Mouse (Mus musculus) ovary, postnatal 36 days (tissue): ENCODE measurements around the gene Ctsd.

Experiments
- DNase-seq: peaks from one replicate; pipeline ENCODE4 v3.0.0; 2022; ENCODE audit warnings: low spot score, mixed read lengths

Ctsd gene

DNA sequence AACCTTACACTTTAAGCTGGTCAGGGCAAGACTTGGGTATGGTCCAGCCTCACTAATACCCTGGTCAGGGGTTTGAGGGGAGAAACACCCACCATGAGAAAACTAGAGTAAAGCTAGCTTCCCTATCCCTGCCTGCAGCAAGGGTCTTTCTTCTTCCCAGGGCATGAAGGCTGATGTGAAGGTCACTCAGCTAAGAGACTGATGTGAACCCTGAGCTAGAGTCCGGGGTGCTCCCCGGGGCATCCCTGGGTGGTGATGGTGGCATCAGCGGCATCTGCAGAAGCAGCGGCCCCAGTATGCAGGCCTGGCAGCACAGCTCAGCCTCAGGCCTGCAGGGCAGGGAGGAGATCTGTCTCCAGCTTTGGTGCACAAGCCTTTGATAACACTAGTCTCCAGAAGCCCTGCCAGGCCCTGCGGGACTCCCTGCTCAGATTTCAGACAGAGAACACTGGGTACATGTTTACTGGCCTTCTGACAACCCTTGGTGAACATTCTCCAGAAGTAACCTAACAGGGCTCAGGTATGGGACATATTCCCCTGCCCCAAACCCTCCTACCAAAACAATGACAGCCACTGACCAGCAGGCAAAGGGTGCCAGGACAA lies 13.3 kb downstream of the Ctsd start:
- DNase-seq, result no peak

- DNase-seq, result no peak
Measured at GRCm38 (mm10) chr7:142373641-142374412, 14.0 kb downstream of the Ctsd start, which contains the start of gene Ifitm10. TSS of gene Ifitm10 (minus strand) at chr7:142373753.

- no peak for DNase-seq
Measured at GRCm38 (mm10) chr7:142373039-142373438, 14.8 kb downstream of the Ctsd start.

GRCm38 (mm10) chr7:142371768-142372661 lies 15.8 kb downstream of the Ctsd start:
- DNase-seq, result peak; percentile 41

- no peak for DNase-seq
Measured at GRCm38 (mm10) chr7:142371398-142371767, 16.5 kb downstream of the Ctsd start.

GRCm38 (mm10) chr7:142370937-142371336 lies 16.9 kb downstream of the Ctsd start:
- no peak for DNase-seq

DNA sequence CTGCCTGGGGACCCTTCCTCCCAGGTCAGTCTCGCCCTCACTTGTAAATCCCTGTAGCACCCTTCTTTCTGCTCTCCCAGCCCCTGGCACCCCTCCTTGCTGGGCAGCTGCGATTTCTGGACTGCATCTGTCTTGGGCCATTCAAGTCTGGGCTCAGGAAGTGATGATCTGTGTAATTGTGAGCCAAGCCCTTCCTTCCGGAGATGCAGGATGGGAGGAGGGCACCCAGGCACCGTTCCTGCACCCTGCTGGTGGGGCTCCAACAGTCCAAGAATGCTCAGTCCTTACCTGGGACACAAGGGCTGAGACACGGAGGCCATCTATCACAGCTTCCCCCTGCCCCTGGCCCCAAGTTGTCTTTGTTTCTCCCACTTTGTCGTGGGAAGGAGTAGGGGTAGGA lies 18.0 kb downstream of the Ctsd start:
- DNase-seq, result no peak

DNA sequence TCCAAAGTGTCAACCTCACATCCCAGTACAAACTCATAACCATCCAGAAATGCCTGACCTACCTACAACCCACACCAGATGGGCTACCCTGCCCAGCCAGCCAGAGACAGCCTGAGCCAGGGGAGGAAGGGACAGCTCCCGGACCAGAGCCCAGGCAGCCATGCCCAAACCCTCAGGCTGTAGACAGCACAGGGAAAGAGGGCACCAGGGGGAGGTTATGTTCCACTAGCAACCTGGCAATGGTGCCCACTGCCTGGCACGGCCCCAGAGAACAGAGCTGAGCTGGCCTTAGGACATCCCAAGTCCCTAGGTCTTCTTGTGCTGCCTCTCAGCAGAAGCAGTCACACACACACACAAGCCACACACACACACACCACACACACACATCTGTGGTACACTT lies 19.0 kb downstream of the Ctsd start:
- no peak for DNase-seq

GRCm38 (mm10) chr7:142363107-142363506 lies 24.7 kb downstream of the Ctsd start:
- no peak for DNase-seq

GRCm38 (mm10) chr7:142360743-142361142 lies 27.1 kb downstream of the Ctsd start:
- no peak for DNase-seq

GRCm38 (mm10) chr7:142359129-142359528 lies 28.7 kb downstream of the Ctsd start:
- no peak for DNase-seq

DNA sequence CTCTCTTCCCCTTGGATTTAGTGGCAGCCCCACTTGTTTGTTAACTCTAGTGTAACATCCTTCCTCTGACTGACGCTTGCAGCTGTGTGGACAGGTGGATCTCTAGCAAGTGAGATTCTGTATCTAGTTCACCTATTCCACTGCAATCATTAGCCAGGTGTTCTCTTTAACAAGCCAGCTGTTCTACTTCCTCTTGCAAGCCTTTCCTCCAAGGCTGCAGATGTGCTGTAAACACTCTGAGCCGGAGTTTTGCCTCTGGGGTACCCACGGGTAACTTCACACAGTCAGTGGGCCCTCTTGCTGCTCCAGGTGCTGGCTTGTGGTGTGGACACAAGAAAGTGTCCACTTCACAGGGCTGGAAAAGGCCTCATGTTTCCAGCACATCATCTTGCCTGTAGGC lies 30.3 kb downstream of the Ctsd start:
- DNase-seq, result no peak

DNA sequence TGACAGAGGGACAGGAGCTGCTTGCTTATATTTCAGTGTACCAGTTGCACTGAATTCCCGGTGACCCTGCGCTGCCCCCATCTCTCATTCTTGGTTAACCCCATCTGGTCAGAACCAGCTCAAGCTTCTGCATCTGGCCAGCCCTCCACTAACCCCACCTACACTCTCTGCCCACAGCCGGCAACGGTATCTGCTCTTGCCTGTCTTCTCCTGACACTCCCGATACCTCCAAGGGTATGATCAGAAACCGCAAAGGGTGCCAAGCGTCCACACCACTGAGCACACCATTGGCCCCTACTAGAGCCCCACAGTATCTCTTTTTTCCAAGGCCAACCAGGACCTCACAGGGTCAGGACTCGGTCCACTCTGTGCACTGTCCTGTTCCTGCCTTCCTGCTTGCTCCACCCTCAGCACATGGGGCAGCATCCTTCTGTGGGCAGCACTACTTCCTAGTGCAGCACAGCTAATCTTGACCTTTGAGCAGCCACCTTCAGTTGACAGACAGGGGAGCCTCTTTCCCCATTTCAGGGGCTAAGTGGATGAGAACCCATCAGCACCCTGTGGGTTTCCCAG lies 33.1 kb downstream of the Ctsd start:
- no peak for DNase-seq

- DNase-seq, result no peak
Measured at GRCm38 (mm10) chr7:142353854-142354253, 34.0 kb downstream of the Ctsd start.

DNA sequence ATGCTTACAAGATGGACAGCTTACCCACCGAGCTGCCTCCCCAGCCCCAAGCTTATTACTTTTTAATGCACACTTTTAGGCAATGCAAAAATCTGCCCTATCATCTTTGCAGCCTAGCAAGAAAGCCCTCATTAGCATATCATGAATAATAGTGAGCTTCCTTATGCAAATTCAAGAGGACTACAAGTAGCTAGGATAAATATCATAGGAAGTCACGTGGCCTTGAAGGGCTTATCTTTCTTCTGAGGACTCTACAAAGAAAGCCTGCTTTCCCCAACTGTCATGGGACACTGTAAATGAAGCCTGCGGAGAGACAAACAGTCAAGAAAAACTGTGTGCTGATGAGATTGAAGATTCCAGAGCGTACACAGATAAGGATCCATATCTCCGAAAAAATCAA lies 36.3 kb downstream of the Ctsd start:
- DNase-seq, result no peak

DNA sequence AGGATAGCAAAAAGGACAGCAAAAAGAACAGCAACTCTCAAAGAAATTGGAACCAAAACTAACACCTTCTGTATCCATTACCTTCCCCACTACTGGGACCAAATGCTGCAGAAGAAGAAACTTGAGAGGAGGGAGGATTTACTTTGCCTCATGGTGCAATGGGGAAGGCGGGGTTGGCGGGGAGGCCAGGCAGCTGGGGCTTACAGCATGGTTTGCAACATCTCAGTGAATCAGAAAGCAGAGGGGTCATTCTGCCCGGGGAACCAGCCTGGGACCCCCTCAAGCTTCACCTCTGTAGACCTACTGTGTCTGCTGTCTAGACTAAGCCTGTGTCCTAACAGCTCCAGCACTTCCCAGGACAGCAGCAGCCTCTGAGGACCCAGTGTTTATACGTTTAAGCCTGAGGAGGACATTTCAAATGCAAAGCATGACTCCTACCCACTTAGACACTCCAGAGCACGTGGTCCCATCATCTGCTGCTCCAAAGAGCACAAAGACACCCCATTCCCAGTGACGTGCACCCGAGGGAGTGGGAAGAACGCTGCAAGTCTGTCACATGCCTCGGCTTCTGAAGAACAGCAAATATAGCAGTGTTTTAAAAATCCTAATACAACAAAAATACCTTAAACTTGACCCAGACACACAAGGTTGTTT lies 38.4 kb downstream of the Ctsd start:
- DNase-seq, result no peak

GRCm38 (mm10) chr7:142347542-142347941 lies 40.3 kb downstream of the Ctsd start:
- DNase-seq, result no peak

DNA sequence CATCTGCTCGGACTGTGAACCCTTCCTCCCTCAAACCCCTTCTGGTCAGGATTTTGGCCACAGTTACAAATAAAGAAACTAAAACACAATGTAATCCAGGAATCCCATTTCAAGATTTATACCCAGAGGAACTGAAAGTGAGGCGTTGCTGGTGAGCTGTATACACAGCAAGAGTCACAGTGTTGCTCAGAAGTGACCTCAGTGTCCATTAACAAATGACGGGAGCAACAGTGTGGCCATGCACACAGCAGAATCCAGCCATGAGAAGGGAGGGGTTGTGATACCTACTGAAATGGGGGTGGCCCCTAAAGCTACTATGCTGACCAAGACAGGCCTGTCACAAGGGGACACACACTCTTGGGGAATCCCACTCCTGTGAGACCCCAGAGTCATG lies 45.6 kb downstream of the Ctsd start:
- DNase-seq, result no peak

GRCm38 (mm10) chr7:142341564-142342246 lies 46.1 kb downstream of the Ctsd start:
- no peak for DNase-seq

GRCm38 (mm10) chr7:142340269-142340970 lies 47.4 kb downstream of the Ctsd start:
- no peak for DNase-seq

DNA sequence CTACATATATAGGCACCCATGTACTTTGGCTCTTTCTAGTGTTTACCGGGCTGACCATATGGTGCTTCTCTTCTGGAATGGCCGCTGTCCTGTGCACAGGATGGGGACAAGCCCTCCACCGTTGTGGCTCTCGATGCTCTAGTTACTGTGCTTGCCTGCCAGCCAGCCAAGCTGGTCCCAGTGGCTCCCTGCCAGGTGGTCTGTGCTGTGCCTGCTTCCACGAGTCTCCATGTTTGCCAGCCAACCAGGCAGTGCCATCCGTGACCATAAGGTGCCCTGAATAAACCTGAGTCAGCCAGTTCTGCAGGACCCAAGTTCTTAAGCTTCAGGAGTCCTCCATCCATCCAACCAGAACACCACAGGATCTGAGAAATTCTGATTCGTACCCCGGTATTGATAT lies 52.7 kb downstream of the Ctsd start:
- no peak for DNase-seq
